Mouse (Mus musculus): ENCODE data around the gene Klhl7. TPM values are rescaled to one million over a fixed set of nuclear protein-coding genes. Genes with fewer than 3 reads are reported as not detected.

Gene Klhl7
- total and polyA plus RNA-seq, 2 experiments from 2014 or later = 101 to 106 TPM

GRCm38 (mm10) chr5:24107071-24107739, 6.8 kb downstream of the Klhl7 start:
- Histone ChIP-seq H3K27ac (no peak overlapping the region), H3K9me3 (ENCODE audit: low read length) (no peaks in the 10 kb centered on the region), H3K9ac (replicated peaks; ENCODE audit: low read length) (no peak overlapping the region), H3K4me1 (ENCODE audit: insufficient read depth, low read length) (no peaks in the 10 kb centered on the region), H3K4me2 (ENCODE audit: low read depth, low read length) (no peak overlapping the region), H3K27me3 (ENCODE audit: insufficient read depth, low read length) (no peaks in the 10 kb centered on the region), H3K36me3 (ENCODE audit: insufficient read depth, low read length) (no peaks in the 10 kb centered on the region), H3K4me3 (ENCODE audit: low read length) (no peak overlapping the region)
- no peak for DNase-seq (ENCODE audit: low spot score)
- 89% methylated on average over 7 of the region's 7 CpGs for WGBS
- TF ChIP-seq CTCF (IDR thresholded peaks at IDR 0.05; ENCODE audit: low read depth) = no peak
- no peak for ATAC-seq

DNA sequence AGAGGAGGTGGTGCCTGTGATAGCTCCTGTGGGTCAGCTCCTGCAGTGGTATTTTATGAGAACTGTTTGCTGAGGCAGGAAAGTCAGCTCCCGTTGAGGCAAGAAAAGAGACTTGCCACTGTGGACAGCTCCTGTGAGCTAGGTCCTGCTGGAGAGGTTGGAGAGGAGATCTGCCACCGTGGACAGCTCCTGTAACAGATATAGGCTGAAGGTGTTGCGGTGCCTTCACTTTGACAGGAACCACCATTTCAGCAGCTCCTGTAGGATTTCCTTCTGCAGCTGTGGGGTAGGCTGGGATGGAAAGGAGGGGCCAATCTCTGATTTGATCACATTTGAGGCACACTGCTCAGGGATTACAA, 7.3 kb downstream of the Klhl7 start:
- Histone ChIP-seq H3K27ac (no peak overlapping the region), H3K4me2 (ENCODE audit: low read depth, low read length) (no peak overlapping the region), H3K4me3 (ENCODE audit: low read length) (no peak overlapping the region), H3K27me3 (ENCODE audit: insufficient read depth, low read length) (no peaks in the 10 kb centered on the region), H3K36me3 (ENCODE audit: insufficient read depth, low read length) (no peaks in the 10 kb centered on the region), H3K4me1 (ENCODE audit: insufficient read depth, low read length) (no peaks in the 10 kb centered on the region), H3K9ac (replicated peaks; ENCODE audit: low read length) (no peak overlapping the region), H3K9me3 (ENCODE audit: low read length) (no peaks in the 10 kb centered on the region)
- DNase-seq (ENCODE audit: low spot score) (no peak), ATAC-seq (no peak)
- WGBS = 92% methylated on average over 3 of the region's 3 CpGs
- TF ChIP-seq CTCF (IDR thresholded peaks at IDR 0.05; ENCODE audit: low read depth) = no peak

- no peak for ATAC-seq
- WGBS = 93% methylated on average over 5 of the region's 5 CpGs
- H3K27ac ChIP-seq = no peak overlapping the region
- DNase-seq (ENCODE audit: low spot score) = no peak
- no peaks in the 10 kb centered on the region for H3K9me3 ChIP-seq (ENCODE audit: low read length)
- no peaks in the 10 kb centered on the region for H3K36me3 ChIP-seq (ENCODE audit: insufficient read depth, low read length)
- H3K27me3 ChIP-seq (ENCODE audit: insufficient read depth, low read length) = no peaks in the 10 kb centered on the region
- no peak overlapping the region for H3K4me2 ChIP-seq (ENCODE audit: low read depth, low read length)
- H3K4me1 ChIP-seq (ENCODE audit: insufficient read depth, low read length) = no peaks in the 10 kb centered on the region
- H3K4me3 ChIP-seq (ENCODE audit: low read length) = no peak overlapping the region
- H3K9ac ChIP-seq (replicated peaks; ENCODE audit: low read length) = no peak overlapping the region
- TF ChIP-seq CTCF (IDR thresholded peaks at IDR 0.05; ENCODE audit: low read depth) = no peak
Observed at GRCm38 (mm10) chr5:24110068-24110467, 9.7 kb downstream of the Klhl7 start.

DNA sequence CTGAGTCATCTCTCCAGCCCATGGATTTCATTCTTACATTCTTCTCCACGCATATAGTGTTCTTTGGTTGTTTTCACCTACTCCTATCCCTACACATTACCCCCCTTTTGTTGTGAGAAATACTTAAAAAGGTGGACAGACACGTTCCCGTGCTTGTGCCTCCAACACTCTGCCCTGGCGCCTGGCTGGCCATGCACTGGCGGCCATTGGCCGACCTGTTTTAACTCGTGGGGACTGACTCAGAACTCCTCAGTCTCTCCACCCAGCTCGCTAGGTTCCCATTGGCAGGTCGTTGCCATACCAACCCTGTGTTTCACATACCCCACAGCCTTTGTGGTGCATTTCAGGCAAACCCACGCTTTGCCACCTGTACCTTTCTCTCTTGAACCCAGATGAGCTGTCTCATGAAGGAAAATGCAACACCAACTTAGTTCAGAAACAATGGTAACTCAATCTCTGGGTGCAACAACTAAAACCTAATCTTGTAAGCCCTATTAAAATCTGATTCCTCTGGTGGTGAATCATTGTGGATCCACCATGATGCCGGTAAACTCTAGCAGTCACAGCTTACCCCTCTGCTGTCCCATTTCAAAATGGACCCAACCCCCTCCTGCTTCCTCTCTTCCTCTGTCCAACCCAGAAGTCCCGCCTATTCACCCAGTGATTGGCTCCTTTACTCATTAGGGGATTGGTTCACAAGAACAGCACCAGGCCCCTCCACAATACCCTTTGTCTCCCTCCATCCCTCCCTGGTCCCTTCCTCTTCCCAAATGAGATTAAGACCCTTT, 11.9 kb downstream of the Klhl7 start:
- no peak overlapping the region for H3K9ac ChIP-seq (replicated peaks; ENCODE audit: low read length)
- H3K4me1 ChIP-seq (ENCODE audit: insufficient read depth, low read length) = no peaks in the 10 kb centered on the region
- ATAC-seq (no peak), DNase-seq (ENCODE audit: low spot score) (no peak)
- H3K4me2 ChIP-seq (ENCODE audit: low read depth, low read length) = no peak overlapping the region
- WGBS = 86% methylated on average over 12 of the region's 12 CpGs
- H3K4me3 ChIP-seq (ENCODE audit: low read length) = no peak overlapping the region
- H3K27ac ChIP-seq = no peak overlapping the region
- H3K9me3 ChIP-seq (ENCODE audit: low read length) = no peaks in the 10 kb centered on the region
- H3K27me3 ChIP-seq (ENCODE audit: insufficient read depth, low read length) = no peaks in the 10 kb centered on the region
- TF ChIP-seq CTCF (IDR thresholded peaks at IDR 0.05; ENCODE audit: low read depth) = no peak
- no peaks in the 10 kb centered on the region for H3K36me3 ChIP-seq (ENCODE audit: insufficient read depth, low read length)

DNA sequence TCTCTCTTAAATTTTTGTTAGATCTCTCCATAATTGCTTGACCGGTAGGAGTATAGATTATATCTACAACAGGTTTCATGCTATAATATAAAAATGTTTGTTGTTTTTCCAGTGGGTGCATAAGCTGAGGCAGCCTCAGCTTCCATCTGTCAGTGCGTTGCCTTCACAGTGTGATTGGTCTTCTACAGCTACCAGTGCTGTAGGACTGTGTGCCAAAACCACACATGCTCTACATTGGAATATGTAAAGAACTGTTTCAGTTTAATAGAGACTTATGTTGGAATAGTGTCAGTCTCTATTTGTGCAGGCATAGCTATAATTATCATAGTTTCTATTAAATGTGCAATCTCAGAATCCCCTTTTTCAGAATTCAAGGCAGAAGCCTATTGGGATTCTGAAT, 21.8 kb downstream of the Klhl7 start:
- Histone ChIP-seq H3K4me3 (ENCODE audit: low read length) (no peak overlapping the region), H3K27me3 (ENCODE audit: insufficient read depth, low read length) (no peaks in the 10 kb centered on the region), H3K9ac (replicated peaks; ENCODE audit: low read length) (no peak overlapping the region), H3K4me1 (ENCODE audit: insufficient read depth, low read length) (no peaks in the 10 kb centered on the region), H3K36me3 (ENCODE audit: insufficient read depth, low read length) (no peaks in the 10 kb centered on the region), H3K27ac (no peak overlapping the region), H3K4me2 (ENCODE audit: low read depth, low read length) (no peak overlapping the region), H3K9me3 (ENCODE audit: low read length) (no peaks in the 10 kb centered on the region)
- no peak for ATAC-seq
- 90% methylated on average over 2 of the region's 2 CpGs for WGBS
- DNase-seq (ENCODE audit: low spot score) = no peak
- TF ChIP-seq CTCF (IDR thresholded peaks at IDR 0.05; ENCODE audit: low read depth) = no peak

DNA sequence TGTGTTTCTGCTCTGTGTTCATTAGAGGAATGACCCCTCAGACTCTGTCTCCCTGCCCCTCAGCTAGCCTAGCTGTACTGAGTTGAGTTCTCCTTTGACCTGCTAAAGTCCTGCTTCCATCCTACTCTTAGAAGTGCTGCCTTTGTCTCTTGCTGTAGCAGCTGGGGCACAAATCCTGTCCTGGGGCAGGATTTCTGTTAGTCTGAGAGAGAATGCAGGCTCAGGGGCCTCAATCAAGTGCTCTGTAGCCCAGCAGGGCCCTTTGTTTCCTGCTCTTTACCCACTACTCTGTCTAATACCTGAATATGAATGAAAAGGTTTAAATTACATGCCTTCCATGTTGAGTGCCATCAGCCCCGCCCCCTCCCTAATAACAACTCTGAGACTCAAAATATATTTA, 23.8 kb downstream of the Klhl7 start:
- no peak overlapping the region for H3K4me2 ChIP-seq (ENCODE audit: low read depth, low read length)
- H3K4me1 ChIP-seq (ENCODE audit: insufficient read depth, low read length) = no peaks in the 10 kb centered on the region
- 60% methylated on average over 1 of the region's 1 CpGs for WGBS
- DNase-seq (ENCODE audit: low spot score) (no peak), ATAC-seq (no peak)
- no peak overlapping the region for H3K27ac ChIP-seq
- no peaks in the 10 kb centered on the region for H3K9me3 ChIP-seq (ENCODE audit: low read length)
- no peaks in the 10 kb centered on the region for H3K27me3 ChIP-seq (ENCODE audit: insufficient read depth, low read length)
- no peak for TF ChIP-seq CTCF (IDR thresholded peaks at IDR 0.05; ENCODE audit: low read depth)
- H3K9ac ChIP-seq (replicated peaks; ENCODE audit: low read length) = no peak overlapping the region
- peaks cover 4% of the 10 kb centered on the region; the same call in 1 of the 2 replicates for H3K36me3 ChIP-seq (ENCODE audit: insufficient read depth, low read length)
- no peak overlapping the region for H3K4me3 ChIP-seq (ENCODE audit: low read length)

All from hindbrain, postnatal 0 days (tissue).